Mouse (Mus musculus) small intestine, adult 2 months (tissue): ENCODE results near the gene Mphosph9.

Experiments used
- CTCF ChIP-seq: fragments of 200-500 bp; IDR thresholded peaks from 2 replicates; pipeline ENCODE4 v1.5.1; 2012; ENCODE audit warnings: low read depth, mild to moderate bottlenecking, control low read depth, inconsistent platforms, low read length, moderate library complexity, mixed read lengths; ENCODE audit not compliant: insufficient replicate concordance, insufficient read length; ENCODE audit errors: extremely low read depth
- POLR2A ChIP-seq: fragments of 200-500 bp; IDR thresholded peaks from 2 replicates; pipeline ENCODE4 v1.6.1; 2012; ENCODE audit warnings: low read depth, mild to moderate bottlenecking, control low read depth, inconsistent platforms, low read length, moderate library complexity

DNA sequence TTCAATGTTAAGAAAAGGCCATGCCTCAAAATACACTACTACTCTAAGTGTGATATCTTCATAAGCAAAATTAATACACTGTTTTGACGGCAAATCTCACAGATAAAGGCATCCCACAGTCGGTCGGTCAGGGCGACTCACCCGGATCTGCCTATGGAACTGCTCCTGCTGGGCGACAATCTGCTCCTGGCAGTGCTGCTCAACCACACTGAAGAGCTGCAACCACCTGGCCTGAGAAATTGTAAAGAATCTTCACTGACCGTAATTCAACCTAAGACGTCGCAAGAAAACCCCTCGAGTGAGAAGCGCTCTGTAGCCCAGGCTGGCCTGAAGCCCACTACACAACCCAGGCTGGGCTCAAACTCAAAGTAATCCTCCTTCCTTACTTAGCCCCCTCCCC lies 11.8 kb downstream of the Mphosph9 start:
- TF ChIP-seq CTCF (no peak), POLR2A (no peak)
